Mouse (Mus musculus) kidney, postnatal 0 days (tissue): ENCODE results near the gene Fam83d. TPM values are rescaled to one million over a fixed set of nuclear protein-coding genes. Genes with fewer than 3 reads are reported as not detected.

ENCODE experiments used
- ATAC-seq: fragments of 200-750 bp; cut with Nextera tagmentation; replicated peaks from 2 replicates; pipeline ENCODE4 v1.8.0; 2017; ENCODE audit warnings: low read depth, moderate number of reproducible peaks, moderate TSS enrichment, moderate library complexity; ENCODE audit not compliant: low FRiP score
- DNase-seq: peaks from one replicate; pipeline ENCODE4 v3.0.0-alpha.2; 2016; ENCODE audit warnings: low spot score
- H3K27ac ChIP-seq: fragments of 300-500 bp; sonication (generic); 2 replicates; pipeline ENCODE4 v1.5.1; 2014; ENCODE audit warnings: mild to moderate bottlenecking
- H3K27me3 ChIP-seq: fragments of 300-500 bp; sonication (generic); 2 replicates; pipeline ENCODE4 v1.6.1; 2014; ENCODE audit warnings: low read length, mixed read lengths; ENCODE audit not compliant: insufficient read depth
- H3K36me3 ChIP-seq: fragments of 300-500 bp; sonication (generic); 2 replicates; pipeline ENCODE4 v1.6.1; 2014; ENCODE audit warnings: low read length, mixed read lengths; ENCODE audit not compliant: insufficient read depth
- H3K4me1 ChIP-seq: fragments of 300-500 bp; sonication (generic); replicated peaks from 2 replicates; pipeline ENCODE4 v1.6.1; 2014; ENCODE audit warnings: antibody characterized with exemption, low read length, mixed read lengths; ENCODE audit not compliant: insufficient read depth
- H3K4me2 ChIP-seq: fragments of 300-500 bp; sonication (generic); 2 replicates; pipeline ENCODE4 v1.6.1; 2014; ENCODE audit warnings: mild to moderate bottlenecking, low read length, moderate library complexity, mixed read lengths
- H3K4me3 ChIP-seq: fragments of 300-500 bp; sonication (generic); replicated peaks from 2 replicates; pipeline ENCODE4 v1.5.1; 2014; ENCODE audit warnings: low read depth, low read length
- H3K9ac ChIP-seq: fragments of 300-500 bp; sonication (generic); 2 replicates; pipeline ENCODE4 v1.6.1; 2014; ENCODE audit warnings: low read depth, low read length
- H3K9me3 ChIP-seq: fragments of 300-500 bp; sonication (generic); replicated peaks from 2 replicates; pipeline ENCODE4 v1.6.1; 2016; ENCODE audit warnings: low read length, inconsistent platforms, mixed read lengths
- CTCF ChIP-seq: IDR thresholded peaks from 2 replicates; pipeline ENCODE4 v1.5.1; 2016; ENCODE audit warnings: antibody characterized with exemption, low read depth, mild to moderate bottlenecking, moderate library complexity
- whole genome bisulfite sequencing: fragments of 180-500 bp; shearing (Covaris S2); extraction: QIAGEN DNeasy Blood & Tissue Kit; methylation state at CpG from one replicate; pipeline ENCODE4 v1.1.7; 2014; 5-methylcytosine and 5-hydroxymethylcytosine counted together
- polyA plus RNA-seq: library from polyadenylated mRNA; unstranded; fragments of >200 nt; fragmentation: Nextera tagmentation; extraction: Ambion mirVana; gene quantifications from 2 replicates; pipeline ENCODE4 v1.2.1, GENCODE M21; 2015

Fam83d gene
- polyA plus RNA-seq, 1 experiment from 2014 or later, result 20.9 TPM

DNA sequence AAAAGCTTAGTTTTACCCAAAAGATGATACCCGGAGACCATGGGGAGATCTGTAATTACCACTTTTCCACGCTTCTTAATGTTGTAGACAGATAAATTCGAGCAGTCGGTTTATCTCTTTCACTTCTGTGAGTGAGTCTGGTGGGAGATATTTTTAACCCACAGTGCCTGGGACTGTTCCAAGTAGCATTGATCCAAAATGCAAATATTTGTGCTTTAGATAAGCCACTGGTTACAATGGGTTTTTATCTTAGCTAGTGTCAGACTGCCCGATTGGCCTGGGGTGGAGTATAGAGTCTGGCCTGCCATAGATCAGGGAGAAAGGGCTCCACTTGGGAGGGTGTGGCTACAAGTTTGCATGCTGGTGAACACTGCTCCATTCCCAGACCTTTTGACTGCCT is 878 bp downstream of the Fam83d start:
- TF ChIP-seq CTCF, result no peak
- H3K4me1 ChIP-seq, result peaks cover 36% of the 10 kb centered on the region
- ATAC-seq (no peak), DNase-seq (no peak)
- no peaks in the 10 kb centered on the region for H3K27me3 ChIP-seq
- H3K9me3 ChIP-seq, result no peaks in the 10 kb centered on the region
- 8% methylated on average over 5 of the region's 5 CpGs for WGBS
- H3K36me3 ChIP-seq, result no peaks in the 10 kb centered on the region
- no peak overlapping the region for H3K9ac ChIP-seq
- no peak overlapping the region for H3K27ac ChIP-seq
- peak overlapping the region; percentile 64 for H3K4me3 ChIP-seq
- H3K4me2 ChIP-seq, result peak overlapping the region; percentile 77

DNA sequence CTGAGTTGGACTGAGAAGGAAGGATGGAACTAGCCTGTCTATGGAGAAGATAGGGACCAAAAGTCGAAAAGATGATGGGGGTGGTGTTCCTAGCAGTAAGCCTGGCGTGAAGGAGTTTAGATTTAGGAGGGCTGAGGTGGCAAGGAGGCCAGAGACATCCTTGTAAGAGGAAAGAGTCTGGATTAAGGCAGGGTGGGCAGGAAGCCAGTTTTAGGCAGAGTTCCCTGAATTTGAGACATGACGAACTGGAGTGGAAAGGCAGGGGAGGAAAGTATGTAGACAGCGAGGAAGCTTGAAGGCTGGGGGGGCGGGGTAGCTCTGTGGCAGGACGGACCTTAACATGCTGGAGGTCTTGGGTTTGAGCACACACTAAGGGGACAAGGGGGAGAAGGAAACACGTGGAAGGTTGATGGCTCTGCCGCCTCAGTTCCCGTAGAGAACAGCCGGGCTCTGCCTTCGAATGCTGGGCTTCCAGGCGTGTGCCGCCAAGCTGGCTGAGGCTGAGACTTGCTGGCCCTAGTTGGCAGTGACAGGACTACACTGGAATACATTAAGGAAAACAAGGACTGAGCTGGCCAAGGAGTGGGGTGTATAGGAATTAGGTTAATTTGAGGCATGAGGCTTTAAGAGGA is 2.3 kb downstream of the Fam83d start:
- peak overlapping the region; percentile 64 for H3K4me3 ChIP-seq
- H3K4me2 ChIP-seq, result peak overlapping the region; percentile 77
- ATAC-seq, result no peak
- no peak overlapping the region for H3K27ac ChIP-seq
- H3K36me3 ChIP-seq, result no peaks in the 10 kb centered on the region
- DNase-seq, result peak; percentile 84
- peak overlapping the region; percentile 27; the same call in 1 of the 2 replicates for H3K9ac ChIP-seq
- peaks cover 39% of the 10 kb centered on the region for H3K4me1 ChIP-seq
- TF ChIP-seq CTCF, result no peak
- no peaks in the 10 kb centered on the region for H3K27me3 ChIP-seq
- 13% methylated on average over 13 of the region's 13 CpGs for WGBS
- no peaks in the 10 kb centered on the region for H3K9me3 ChIP-seq

DNA sequence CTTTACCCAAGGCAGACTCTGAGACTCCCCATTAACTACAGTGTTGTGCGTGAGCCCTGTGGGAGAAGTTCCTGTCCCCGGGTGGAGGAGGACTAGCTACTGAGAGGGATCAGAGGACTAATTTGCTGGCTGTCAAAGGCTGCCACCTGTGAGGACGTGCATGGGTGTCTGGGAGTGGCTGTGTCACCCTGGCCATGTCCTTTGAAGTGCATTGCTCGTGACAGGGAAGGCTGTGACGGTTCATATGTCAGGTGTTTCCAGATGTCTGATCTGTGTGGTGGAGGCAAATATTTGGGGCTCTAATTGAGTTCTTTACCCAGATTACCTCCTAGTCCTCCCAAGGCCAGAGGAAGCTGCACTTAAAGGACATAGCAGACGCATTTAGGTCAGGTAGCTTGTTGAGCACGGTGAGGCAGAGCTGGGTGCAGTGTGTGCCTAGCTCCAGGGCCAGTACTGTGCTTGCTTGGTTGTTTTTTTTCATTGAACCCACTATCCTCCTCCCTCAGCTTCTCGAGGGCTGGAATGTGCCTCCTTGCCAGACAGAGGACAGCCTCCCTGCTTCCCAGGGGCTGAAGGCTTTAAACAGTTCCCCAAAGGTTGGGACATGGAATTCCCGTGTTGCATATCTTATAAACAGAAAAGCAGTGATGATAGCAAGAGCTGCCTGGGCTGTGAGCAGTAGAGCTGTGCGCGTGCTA is 3.3 kb downstream of the Fam83d start:
- H3K9ac ChIP-seq, result 0 out of 2 replicates have a peak overlapping the region, but pooled peaks have one; percentile 18
- H3K4me3 ChIP-seq, result no peak overlapping the region
- no peak for DNase-seq
- no peak for ATAC-seq
- H3K9me3 ChIP-seq, result no peaks in the 10 kb centered on the region
- peak overlapping the region; percentile 77 for H3K4me2 ChIP-seq
- no peak overlapping the region for H3K27ac ChIP-seq
- no peak for TF ChIP-seq CTCF
- no peaks in the 10 kb centered on the region for H3K27me3 ChIP-seq
- WGBS, result 36% methylated on average over 11 of the region's 11 CpGs
- H3K4me1 ChIP-seq, result peaks cover 39% of the 10 kb centered on the region
- no peaks in the 10 kb centered on the region for H3K36me3 ChIP-seq

DNA sequence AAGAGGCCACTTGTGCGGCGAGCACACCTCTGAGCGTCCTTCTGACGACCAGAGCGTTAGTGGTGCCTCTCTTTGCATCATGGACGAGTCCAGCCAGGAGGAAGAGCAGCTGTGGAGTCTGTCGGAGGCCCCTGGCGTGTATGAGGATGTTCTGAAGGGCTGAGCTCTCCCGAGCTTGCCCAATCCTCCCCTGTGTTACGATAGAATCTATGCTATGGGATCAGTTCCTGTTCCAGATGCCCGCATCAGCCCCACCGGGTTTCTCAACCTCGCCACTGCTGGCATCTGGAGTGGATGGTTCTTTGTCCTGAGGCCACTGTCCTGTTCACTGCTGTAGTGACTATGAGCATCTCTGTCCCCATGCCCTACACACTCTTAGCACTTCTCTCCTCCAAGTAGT is 4.9 kb downstream of the Fam83d start:
- Histone ChIP-seq H3K9ac (no peak overlapping the region), H3K27me3 (no peaks in the 10 kb centered on the region), H3K9me3 (no peaks in the 10 kb centered on the region), H3K4me1 (peaks cover 39% of the 10 kb centered on the region), H3K27ac (no peak overlapping the region), H3K4me2 (no peak overlapping the region), H3K36me3 (no peaks in the 10 kb centered on the region), H3K4me3 (no peak overlapping the region)
- ATAC-seq (no peak), DNase-seq (no peak)
- WGBS, result 70% methylated on average over 13 of the region's 13 CpGs
- TF ChIP-seq CTCF, result no peak

DNA sequence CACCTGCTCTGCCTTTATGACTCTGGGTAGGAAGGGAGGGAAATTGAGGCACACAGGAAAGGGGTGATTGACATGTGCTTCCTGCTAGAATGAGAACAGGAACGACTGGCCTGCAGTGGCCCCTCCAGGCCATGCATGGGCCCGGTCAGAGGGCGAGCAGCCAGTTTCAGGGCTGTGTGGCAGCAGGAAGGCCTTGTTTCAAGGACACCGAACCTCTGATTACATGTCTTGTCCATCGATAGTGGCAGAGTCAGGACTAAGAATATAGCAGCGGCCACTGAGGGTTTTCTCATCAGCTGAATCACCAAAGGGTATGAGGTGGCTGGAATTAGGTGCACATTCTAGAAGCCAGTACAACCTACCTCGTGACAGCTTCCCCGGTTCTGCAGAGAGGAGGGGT is 7.0 kb downstream of the Fam83d start:
- WGBS, result 65% methylated on average over 8 of the region's 8 CpGs
- H3K36me3 ChIP-seq, result 0 out of 2 replicates have a peak, but pooled peaks cover 7% of the 10 kb centered on the region
- peaks cover 28% of the 10 kb centered on the region for H3K4me1 ChIP-seq

DNA sequence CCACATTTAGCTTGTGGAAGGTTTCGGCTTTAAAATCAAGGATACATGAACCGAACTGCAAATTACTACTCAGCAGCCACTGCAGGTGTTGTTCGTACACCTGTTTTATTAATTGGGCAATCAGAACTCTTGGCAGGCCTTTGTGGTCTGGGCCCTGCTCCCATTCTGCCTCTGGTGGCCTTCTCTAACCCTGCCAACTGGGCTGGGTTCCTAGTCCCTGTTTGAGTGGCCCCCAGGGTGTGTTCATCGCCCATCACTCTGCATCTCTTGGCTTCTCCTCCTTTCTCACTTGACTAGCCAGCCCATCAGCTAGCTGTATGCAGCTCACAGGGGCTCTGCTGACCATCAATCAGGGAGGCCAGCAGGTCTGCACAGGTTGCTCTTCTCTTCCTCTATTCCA is 8.8 kb downstream of the Fam83d start:
- Histone ChIP-seq H3K27me3 (no peaks in the 10 kb centered on the region), H3K27ac (no peak overlapping the region), H3K4me3 (no peak overlapping the region), H3K36me3 (peaks cover 19% of the 10 kb centered on the region; the same call in 1 of the 2 replicates), H3K9me3 (no peaks in the 10 kb centered on the region), H3K4me2 (no peak overlapping the region), H3K4me1 (peaks cover 10% of the 10 kb centered on the region; the same call in 1 of the 2 replicates), H3K9ac (no peak overlapping the region)
- ATAC-seq, result no peak
- DNase-seq, result no peak
- WGBS, result 83% methylated on average over 4 of the region's 4 CpGs
- no peak for TF ChIP-seq CTCF

More for the DNA sequence above, 7.0 kb downstream of the Fam83d start:
- TF ChIP-seq CTCF, result no peak
- Histone ChIP-seq H3K9me3 (no peaks in the 10 kb centered on the region), H3K27ac (no peak overlapping the region), H3K27me3 (no peaks in the 10 kb centered on the region), H3K4me3 (no peak overlapping the region), H3K4me2 (no peak overlapping the region), H3K9ac (no peak overlapping the region)
- ATAC-seq (no peak), DNase-seq (no peak)
